Mouse (Mus musculus) C2C12 (cell line): ENCODE results near the gene Bmp7. TPM values are rescaled to one million over a fixed set of nuclear protein-coding genes. Genes with fewer than 3 reads are reported as not detected.

Experiments
- H3K27me3 ChIP-seq: one replicate; pipeline ENCODE4 v1.6.1; 2011; ENCODE audit not compliant: control insufficient read depth, insufficient read depth, insufficient read length
- H3K36me3 ChIP-seq: one replicate; pipeline ENCODE4 v1.6.1; 2011; ENCODE audit not compliant: control insufficient read depth, insufficient read depth
- H3K4me3 ChIP-seq: one replicate; pipeline ENCODE4 v1.5.1; 2011; ENCODE audit warnings: mild to moderate bottlenecking, control low read depth; ENCODE audit not compliant: poor library complexity, insufficient read depth, severe bottlenecking
- H3K79me2 ChIP-seq: one replicate; pipeline ENCODE4 v1.6.1; 2011; ENCODE audit not compliant: control insufficient read depth, insufficient read depth
- H3K79me3 ChIP-seq: one replicate; pipeline ENCODE4 v1.6.1; 2011; ENCODE audit warnings: low read depth, control low read depth
- H3ac ChIP-seq: one replicate; pipeline ENCODE3; 2011; ENCODE audit warnings: low read depth; ENCODE audit not compliant: control insufficient read depth, insufficient read length
- CEBPB ChIP-seq: IDR thresholded peaks from one replicate; pipeline ENCODE4 v1.6.1; 2011; ENCODE audit warnings: low read depth, mild to moderate bottlenecking, control low read depth, moderate library complexity
- CTCF ChIP-seq: IDR thresholded peaks from one replicate; pipeline ENCODE4 v1.5.1; 2011; ENCODE audit not compliant: control insufficient read depth, insufficient read depth, insufficient read length
- FOSL1 ChIP-seq: IDR thresholded peaks from one replicate; pipeline ENCODE4 v1.8.0; 2011; ENCODE audit warnings: mild to moderate bottlenecking, low read length; ENCODE audit not compliant: poor library complexity, insufficient read depth, severe bottlenecking
- MAX ChIP-seq: IDR thresholded peaks from one replicate; pipeline ENCODE4 v1.6.1; 2011; ENCODE audit warnings: mild to moderate bottlenecking, control low read depth
- MYOD1 ChIP-seq: IDR thresholded peaks from one replicate; pipeline ENCODE4 v1.6.1; 2011; ENCODE audit warnings: low read depth; ENCODE audit not compliant: control insufficient read depth, insufficient read length
- MYOG ChIP-seq: IDR thresholded peaks from one replicate; pipeline ENCODE4 v1.6.1; 2011; ENCODE audit not compliant: control insufficient read depth, insufficient read length; ENCODE audit errors: extremely low read depth
- USF1 ChIP-seq: IDR thresholded peaks from one replicate; pipeline ENCODE4 v1.6.1; 2011; ENCODE audit warnings: low read depth, mild to moderate bottlenecking, control low read depth, moderate library complexity
- polyA plus RNA-seq: library from polyadenylated mRNA; unstranded; fragments of >200 nt; fragmentation: generic; extraction: Trizol; gene quantifications from one replicate; pipeline ENCODE4 v1.2.1, GENCODE M21; 2012; ENCODE audit warnings: missing spikeins

The Bmp7 gene
- polyA plus RNA-seq, 1 experiment = 0.01 TPM

GRCm38 (mm10) chr2:172889756-172890443 is 50.2 kb downstream of the Bmp7 start:
- TF ChIP-seq MYOG = no peak
- no peaks in the 10 kb centered on the region for H3K79me2 ChIP-seq
- no peak overlapping the region for H3ac ChIP-seq
- no peaks in the 10 kb centered on the region for H3K27me3 ChIP-seq
- H3K4me3 ChIP-seq = no peak overlapping the region
- no peaks in the 10 kb centered on the region for H3K36me3 ChIP-seq
- H3K79me3 ChIP-seq = no peaks in the 10 kb centered on the region

- no peaks in the 10 kb centered on the region for H3K36me3 ChIP-seq
- H3K27me3 ChIP-seq = no peaks in the 10 kb centered on the region
- H3K4me3 ChIP-seq = no peak overlapping the region
- no peak overlapping the region for H3ac ChIP-seq
- H3K79me2 ChIP-seq = no peaks in the 10 kb centered on the region
- TF ChIP-seq MYOD1 = no peak
- no peak for TF ChIP-seq USF1
- no peak for TF ChIP-seq FOSL1
- no peaks in the 10 kb centered on the region for H3K79me3 ChIP-seq
These were observed 50.9 kb downstream of the Bmp7 start for GRCm38 (mm10) chr2:172889222-172889621.

GRCm38 (mm10) chr2:172888147-172888546 is 52.0 kb downstream of the Bmp7 start:
- Histone ChIP-seq H3ac (no peak overlapping the region), H3K4me3 (no peak overlapping the region), H3K79me3 (no peaks in the 10 kb centered on the region), H3K36me3 (no peaks in the 10 kb centered on the region), H3K79me2 (no peaks in the 10 kb centered on the region), H3K27me3 (peaks cover under 1% of the 10 kb centered on the region)
- TF ChIP-seq USF1 = no peak

- Histone ChIP-seq H3ac (no peak overlapping the region), H3K4me3 (no peak overlapping the region), H3K79me2 (no peaks in the 10 kb centered on the region), H3K27me3 (peaks cover 7% of the 10 kb centered on the region), H3K36me3 (no peaks in the 10 kb centered on the region), H3K79me3 (no peaks in the 10 kb centered on the region)
- TF ChIP-seq USF1 = no peak
- no peak for TF ChIP-seq CEBPB
- no peak for TF ChIP-seq FOSL1
- no peak for TF ChIP-seq MAX
- TF ChIP-seq CTCF = no peak
- no peak for TF ChIP-seq MYOD1
- no peak for TF ChIP-seq MYOG
These were observed 54.3 kb downstream of the Bmp7 start for GRCm38 (mm10) chr2:172885861-172886260.

GRCm38 (mm10) chr2:172884584-172884983 is 55.5 kb downstream of the Bmp7 start:
- Histone ChIP-seq H3K79me3 (no peaks in the 10 kb centered on the region), H3K27me3 (peaks cover 7% of the 10 kb centered on the region), H3ac (no peak overlapping the region), H3K79me2 (no peaks in the 10 kb centered on the region), H3K36me3 (no peaks in the 10 kb centered on the region), H3K4me3 (no peak overlapping the region)
- TF ChIP-seq MAX = no peak
- TF ChIP-seq FOSL1 = no peak

GRCm38 (mm10) chr2:172875201-172875600 is 64.9 kb downstream of the Bmp7 start:
- H3K27me3 ChIP-seq = peaks cover 3% of the 10 kb centered on the region
- no peaks in the 10 kb centered on the region for H3K79me3 ChIP-seq
- H3K79me2 ChIP-seq = no peaks in the 10 kb centered on the region
- H3K36me3 ChIP-seq = no peaks in the 10 kb centered on the region
- H3ac ChIP-seq = no peak overlapping the region
- TF ChIP-seq MYOG (no peak), CEBPB (no peak), MAX (no peak), CTCF (no peak), FOSL1 (no peak), MYOD1 (no peak), USF1 (no peak)
- no peak overlapping the region for H3K4me3 ChIP-seq

- H3ac ChIP-seq = no peak overlapping the region
- TF ChIP-seq CEBPB = no peak
- no peak for TF ChIP-seq MYOD1
- TF ChIP-seq FOSL1 = no peak
- TF ChIP-seq MAX = no peak
- no peak for TF ChIP-seq MYOG
- TF ChIP-seq CTCF = no peak
- no peak for TF ChIP-seq USF1
- no peaks in the 10 kb centered on the region for H3K79me2 ChIP-seq
- no peaks in the 10 kb centered on the region for H3K27me3 ChIP-seq
- H3K79me3 ChIP-seq = no peaks in the 10 kb centered on the region
- no peaks in the 10 kb centered on the region for H3K36me3 ChIP-seq
- no peak overlapping the region for H3K4me3 ChIP-seq
These were observed 73.8 kb downstream of the Bmp7 start for GRCm38 (mm10) chr2:172866356-172866755.
